Mouse (Mus musculus) embryonic facial prominence, embryonic 11.5 days (tissue): ENCODE results near the gene Gm17660. TPM values are rescaled to one million over a fixed set of nuclear protein-coding genes. Genes with fewer than 3 reads are reported as not detected.
A peak's percentile ranks its signal among the peaks of the same experiment; 100 is the strongest.

ENCODE experiments used
- ATAC-seq: fragments of 200-750 bp; cut with Nextera tagmentation; replicated peaks from 2 replicates; pipeline ENCODE4 v1.8.0; 2017; ENCODE audit warnings: low read depth; ENCODE audit not compliant: insufficient number of reproducible peaks, low FRiP score, low TSS enrichment
- DNase-seq: peaks from one replicate; pipeline ENCODE4 v3.0.0-alpha.2; 2015; ENCODE audit warnings: low spot score
- H3K27ac ChIP-seq: fragments of 300-500 bp; sonication (generic); replicated peaks from 2 replicates; pipeline ENCODE4 v1.5.1; 2014; ENCODE audit warnings: mild to moderate bottlenecking, low read depth, low read length, control low read depth
- H3K27me3 ChIP-seq: fragments of 300-500 bp; sonication (generic); 2 replicates; pipeline ENCODE4 v1.6.1; 2014; ENCODE audit warnings: mild to moderate bottlenecking, low read length, moderate library complexity, mixed read lengths; ENCODE audit not compliant: control insufficient read depth, insufficient read depth
- H3K36me3 ChIP-seq: fragments of 300-500 bp; sonication (generic); replicated peaks from 2 replicates; pipeline ENCODE4 v1.6.1; 2014; ENCODE audit warnings: low read depth, mild to moderate bottlenecking, low read length, moderate library complexity, mixed read lengths; ENCODE audit not compliant: control insufficient read depth, insufficient read depth
- H3K4me1 ChIP-seq: fragments of 300-500 bp; sonication (generic); 2 replicates; pipeline ENCODE4 v1.6.1; 2014; ENCODE audit warnings: low read length, mixed read lengths; ENCODE audit not compliant: control insufficient read depth, insufficient read depth
- H3K4me2 ChIP-seq: fragments of 300-500 bp; sonication (generic); 2 replicates; pipeline ENCODE4 v1.6.1; 2014; ENCODE audit warnings: low read depth, mild to moderate bottlenecking, control low read depth, low read length, moderate library complexity
- H3K4me3 ChIP-seq: fragments of 300-500 bp; sonication (generic); 2 replicates; pipeline ENCODE4 v1.5.1; 2014; ENCODE audit warnings: low read depth, low read length, control low read depth
- H3K9ac ChIP-seq: fragments of 300-500 bp; sonication (generic); replicated peaks from 2 replicates; pipeline ENCODE4 v1.6.1; 2014; ENCODE audit warnings: mild to moderate bottlenecking, control low read depth, low read length
- H3K9me3 ChIP-seq: fragments of 300-500 bp; sonication (generic); replicated peaks from 2 replicates; pipeline ENCODE4 v1.6.1; 2016; ENCODE audit warnings: mild to moderate bottlenecking, low read length, inconsistent platforms, mixed read lengths; ENCODE audit not compliant: control insufficient read depth
- WGBS: fragments of 180-500 bp; shearing (Covaris S2); extraction: QIAGEN DNeasy Blood & Tissue Kit; methylation state at CpG from one replicate; pipeline ENCODE4 v1.1.7; 2014; 5-methylcytosine and 5-hydroxymethylcytosine counted together
- polyA plus RNA-seq: library from polyadenylated mRNA; unstranded; fragments of >200 nt; fragmentation: Nextera tagmentation; extraction: Ambion mirVana; gene quantifications from 2 replicates; pipeline ENCODE4 v1.2.1, GENCODE M21; 2014

Gene Gm17660
- polyA plus RNA-seq, 1 experiment from 2014 or later, result not detected

- no peaks in the 10 kb centered on the region for H3K27me3 ChIP-seq
- ATAC-seq (0 out of 2 replicates have a peak, but pooled peaks have one; percentile 3), DNase-seq (peak; percentile 19)
- H3K36me3 ChIP-seq, result peaks cover 3% of the 10 kb centered on the region; the same call in 1 of the 2 replicates
- peak overlapping the region; percentile 65 for H3K4me2 ChIP-seq
- H3K4me1 ChIP-seq, result no peaks in the 10 kb centered on the region
- no peaks in the 10 kb centered on the region for H3K9me3 ChIP-seq
- H3K27ac ChIP-seq, result peak overlapping the region; percentile 65; the same call in 1 of the 2 replicates
- peak overlapping the region; percentile 94 for H3K9ac ChIP-seq
- H3K4me3 ChIP-seq, result peak overlapping the region; percentile 79
- WGBS, result 7% methylated on average over 19 of the region's 19 CpGs
Observed at GRCm38 (mm10) chr5:104047200-104048105, 30.0 kb downstream of the Gm17660 start.

GRCm38 (mm10) chr5:104046256-104047199, 30.9 kb downstream of the Gm17660 start, which contains the start of gene Nudt9:
Gene Nudt9 (plus strand): TSS chr5:104046306.
- Histone ChIP-seq H3K27ac (peak within 1 kb of the TSS; percentile 65), H3K4me2 (peak within 1 kb of the TSS; percentile 65), H3K4me3 (peak within 1 kb of the TSS; percentile 79), H3K9me3 (no peaks in the 10 kb centered on the region), H3K9ac (peak within 1 kb of the TSS; percentile 94), H3K36me3 (peaks cover 3% of the 10 kb centered on the region; the same call in 1 of the 2 replicates), H3K27me3 (no peaks in the 10 kb centered on the region), H3K4me1 (no peaks in the 10 kb centered on the region)
- peak; percentile 98 for DNase-seq
- ATAC-seq, result peak; percentile 97
- WGBS, result 5% methylated on average over 90 of the region's 90 CpGs

- Histone ChIP-seq H3K4me1 (no peaks in the 10 kb centered on the region), H3K36me3 (no peaks in the 10 kb centered on the region), H3K27me3 (no peaks in the 10 kb centered on the region), H3K9me3 (no peaks in the 10 kb centered on the region), H3K4me2 (no peak overlapping the region), H3K9ac (no peak overlapping the region), H3K27ac (no peak overlapping the region), H3K4me3 (no peak overlapping the region)
- ATAC-seq (no peak), DNase-seq (no peak)
- WGBS, result 34% methylated on average over 2 of the region's 2 CpGs
Observed at GRCm38 (mm10) chr5:104043704-104044103, 33.7 kb downstream of the Gm17660 start.

- ATAC-seq (no peak), DNase-seq (no peak)
- 93% methylated on average over 2 of the region's 2 CpGs for whole genome bisulfite sequencing
- Histone ChIP-seq H3K9me3 (no peaks in the 10 kb centered on the region), H3K27me3 (no peaks in the 10 kb centered on the region), H3K9ac (no peak overlapping the region), H3K4me3 (no peak overlapping the region), H3K36me3 (no peaks in the 10 kb centered on the region), H3K27ac (no peak overlapping the region), H3K4me2 (no peak overlapping the region), H3K4me1 (no peaks in the 10 kb centered on the region)
Observed at GRCm38 (mm10) chr5:104042906-104043305, 34.5 kb downstream of the Gm17660 start.

- no peaks in the 10 kb centered on the region for H3K27me3 ChIP-seq
- no peaks in the 10 kb centered on the region for H3K36me3 ChIP-seq
- H3K4me3 ChIP-seq, result no peak overlapping the region
- no peaks in the 10 kb centered on the region for H3K4me1 ChIP-seq
- DNase-seq (peak; percentile 52), ATAC-seq (no peak)
- H3K27ac ChIP-seq, result no peak overlapping the region
- no peak overlapping the region for H3K9ac ChIP-seq
- H3K4me2 ChIP-seq, result no peak overlapping the region
- no peaks in the 10 kb centered on the region for H3K9me3 ChIP-seq
- WGBS, result 66% methylated on average over 6 of the region's 6 CpGs
Observed at GRCm38 (mm10) chr5:104039154-104039932, 38.1 kb downstream of the Gm17660 start.

GRCm38 (mm10) chr5:104036686-104037085, 40.7 kb downstream of the Gm17660 start:
- Histone ChIP-seq H3K36me3 (no peaks in the 10 kb centered on the region), H3K27ac (no peak overlapping the region), H3K9me3 (no peaks in the 10 kb centered on the region), H3K9ac (no peak overlapping the region), H3K4me3 (no peak overlapping the region), H3K4me1 (no peaks in the 10 kb centered on the region), H3K4me2 (no peak overlapping the region), H3K27me3 (no peaks in the 10 kb centered on the region)
- DNase-seq (no peak), ATAC-seq (no peak)
- 92% methylated on average over 1 of the region's 1 CpGs for WGBS

- H3K9me3 ChIP-seq, result no peaks in the 10 kb centered on the region
- H3K4me2 ChIP-seq, result no peak overlapping the region
- WGBS, result 52% methylated on average over 1 of the region's 1 CpGs
- ATAC-seq (no peak), DNase-seq (no peak)
- no peaks in the 10 kb centered on the region for H3K4me1 ChIP-seq
- no peak overlapping the region for H3K9ac ChIP-seq
- H3K36me3 ChIP-seq, result no peaks in the 10 kb centered on the region
- no peaks in the 10 kb centered on the region for H3K27me3 ChIP-seq
- H3K4me3 ChIP-seq, result no peak overlapping the region
- H3K27ac ChIP-seq, result no peak overlapping the region
Observed at GRCm38 (mm10) chr5:104035824-104036223, 41.6 kb downstream of the Gm17660 start.
